Mouse (Mus musculus) limb, embryonic 12.5 days (tissue): ENCODE data around the gene Rbp1. TPM values are rescaled to one million over a fixed set of nuclear protein-coding genes. Genes with fewer than 3 reads are reported as not detected.

ENCODE experiments used
- ATAC-seq: fragments of 200-750 bp; cut with Nextera tagmentation; 2 replicates; pipeline ENCODE4 v1.8.0; 2017; ENCODE audit warnings: low read depth, moderate TSS enrichment; ENCODE audit not compliant: insufficient number of reproducible peaks, insufficient read depth, low FRiP score, low TSS enrichment
- H3K27ac ChIP-seq: fragments of 300-500 bp; sonication (generic); 2 replicates; pipeline ENCODE4 v1.5.1; 2016; ENCODE audit warnings: mild to moderate bottlenecking, moderate library complexity
- H3K27me3 ChIP-seq: fragments of 300-500 bp; sonication (generic); 2 replicates; pipeline ENCODE4 v1.6.1; 2016; ENCODE audit warnings: mild to moderate bottlenecking, moderate library complexity
- H3K36me3 ChIP-seq: fragments of 300-500 bp; sonication (generic); 2 replicates; pipeline ENCODE4 v1.6.1; 2016; ENCODE audit warnings: mild to moderate bottlenecking, moderate library complexity
- H3K4me1 ChIP-seq: fragments of 300-500 bp; sonication (generic); replicated peaks from 2 replicates; pipeline ENCODE4 v1.6.1; 2016
- H3K4me2 ChIP-seq: fragments of 300-500 bp; sonication (generic); 2 replicates; pipeline ENCODE4 v1.6.1; 2016; ENCODE audit warnings: mild to moderate bottlenecking, moderate library complexity
- H3K4me3 ChIP-seq: fragments of 300-500 bp; sonication (generic); replicated peaks from 2 replicates; pipeline ENCODE4 v1.5.1; 2016; ENCODE audit warnings: mild to moderate bottlenecking
- H3K9ac ChIP-seq: fragments of 300-500 bp; sonication (generic); replicated peaks from 2 replicates; pipeline ENCODE4 v1.6.1; 2016; ENCODE audit warnings: mild to moderate bottlenecking, moderate library complexity
- H3K9me3 ChIP-seq: fragments of 300-500 bp; sonication (generic); 2 replicates; pipeline ENCODE4 v1.6.1; 2016; ENCODE audit warnings: mild to moderate bottlenecking, moderate library complexity
- WGBS: fragments of 180-500 bp; shearing (Covaris S2); methylation state at CpG from one replicate; pipeline ENCODE4 v1.1.7; 2016; 5-methylcytosine and 5-hydroxymethylcytosine counted together
- polyA plus RNA-seq: library from polyadenylated mRNA; unstranded; fragments of >200 nt; fragmentation: Nextera tagmentation; extraction: Ambion mirVana; gene quantifications from 2 replicates; pipeline ENCODE4 v1.2.1, GENCODE M21; 2016

Gene Rbp1
- polyA plus RNA-seq, 1 experiment from 2014 or later: 34.9 TPM

DNA sequence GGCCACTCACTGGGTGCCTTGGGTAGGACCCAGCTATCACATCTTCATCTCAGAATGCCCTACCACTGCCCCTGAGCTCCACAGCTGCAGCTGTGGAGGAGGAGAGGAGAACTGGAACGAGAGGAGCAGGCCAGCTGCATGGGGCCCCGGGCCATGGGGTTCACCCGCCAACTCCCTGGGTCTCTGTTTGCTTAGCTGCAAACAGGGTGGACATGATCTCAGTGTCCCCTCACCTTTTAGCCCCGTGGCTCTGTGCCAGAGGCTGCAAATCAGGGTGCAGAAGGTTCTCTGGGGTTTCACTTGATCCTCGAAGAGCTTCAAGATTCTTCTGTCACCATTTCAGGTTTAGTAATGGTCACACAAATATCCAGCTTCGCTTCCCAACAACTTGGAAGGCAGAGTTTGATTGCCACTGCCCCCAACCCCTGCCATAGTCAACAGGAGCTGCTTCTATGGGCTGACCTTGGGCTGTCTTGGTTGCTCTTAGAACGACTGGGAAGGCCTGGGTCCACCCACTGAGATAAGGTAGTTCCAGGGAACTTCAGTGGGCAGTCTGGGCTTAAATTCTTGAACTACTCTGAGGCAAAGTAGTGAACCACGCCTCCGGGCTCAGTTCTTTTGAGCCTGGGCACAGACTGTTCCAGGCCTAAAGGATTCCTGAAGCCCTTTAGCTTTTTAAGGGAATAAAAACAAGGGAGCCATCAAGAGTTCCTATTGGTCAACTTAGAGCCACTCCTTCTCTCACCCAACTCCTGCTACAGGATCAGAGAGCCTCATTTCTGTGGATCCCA is 22.8 kb downstream of the Rbp1 start:
- Histone ChIP-seq H3K27me3 (no peaks in the 10 kb centered on the region), H3K4me3 (no peak overlapping the region), H3K27ac (no peak overlapping the region), H3K9me3 (no peaks in the 10 kb centered on the region), H3K9ac (no peak overlapping the region), H3K4me1 (no peaks in the 10 kb centered on the region), H3K36me3 (peaks cover 21% of the 10 kb centered on the region), H3K4me2 (no peak overlapping the region)
- 87% methylated on average over 9 of the region's 9 CpGs for WGBS
- no peak for ATAC-seq

DNA sequence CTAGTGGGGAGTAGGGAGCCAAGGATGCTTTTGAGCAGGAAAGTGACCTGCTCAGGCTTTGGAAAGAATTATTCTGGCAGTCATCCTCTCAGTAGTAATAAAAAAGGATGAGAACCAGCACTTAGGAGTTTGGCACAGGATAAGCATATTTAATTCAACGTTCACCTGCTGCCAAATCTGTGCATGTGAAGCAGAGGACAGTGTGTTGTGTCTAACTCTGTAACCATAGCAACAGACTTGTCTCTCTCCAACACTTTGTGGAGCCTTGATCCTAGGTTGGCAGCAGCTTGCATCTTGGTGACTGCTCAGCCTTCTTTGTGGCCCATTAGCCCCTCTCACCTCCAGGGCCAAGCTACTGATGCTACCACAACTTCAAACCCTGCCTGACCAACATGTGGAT is 28.2 kb downstream of the Rbp1 start:
- no peaks in the 10 kb centered on the region for H3K4me1 ChIP-seq
- H3K4me2 ChIP-seq: no peak overlapping the region
- no peaks in the 10 kb centered on the region for H3K9me3 ChIP-seq
- no peak for ATAC-seq
- H3K27me3 ChIP-seq: no peaks in the 10 kb centered on the region
- H3K9ac ChIP-seq: no peak overlapping the region
- H3K4me3 ChIP-seq: no peak overlapping the region
- WGBS: 83% methylated on average over 1 of the region's 1 CpGs
- H3K36me3 ChIP-seq: peaks cover 9% of the 10 kb centered on the region
- H3K27ac ChIP-seq: no peak overlapping the region

DNA sequence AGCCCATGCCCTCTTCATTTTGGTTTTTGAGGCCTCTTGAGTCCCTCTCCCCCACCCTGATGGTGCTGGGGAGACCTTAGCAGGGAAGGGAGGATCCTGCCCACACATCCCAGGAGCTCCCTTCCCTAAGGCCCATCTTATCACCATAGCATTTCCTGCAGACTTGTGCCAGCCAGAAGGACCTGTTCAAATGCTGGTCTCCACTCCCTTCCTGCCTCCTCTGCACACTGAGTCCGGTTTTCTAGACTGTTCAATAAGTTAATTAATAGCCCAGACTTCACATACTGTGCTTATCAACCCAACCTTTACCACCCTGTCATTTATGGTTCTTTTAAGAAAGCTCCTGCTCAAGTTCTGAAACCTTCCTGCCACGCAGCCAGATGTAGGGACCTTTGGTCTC is 43.9 kb downstream of the Rbp1 start:
- no peak overlapping the region for H3K4me2 ChIP-seq
- no peak for ATAC-seq
- no peaks in the 10 kb centered on the region for H3K27me3 ChIP-seq
- no peaks in the 10 kb centered on the region for H3K4me1 ChIP-seq
- no peak overlapping the region for H3K4me3 ChIP-seq
- H3K27ac ChIP-seq: no peak overlapping the region
- H3K36me3 ChIP-seq: no peaks in the 10 kb centered on the region
- 64% methylated on average over 2 of the region's 2 CpGs for WGBS
- no peak overlapping the region for H3K9ac ChIP-seq
- H3K9me3 ChIP-seq: no peaks in the 10 kb centered on the region

DNA sequence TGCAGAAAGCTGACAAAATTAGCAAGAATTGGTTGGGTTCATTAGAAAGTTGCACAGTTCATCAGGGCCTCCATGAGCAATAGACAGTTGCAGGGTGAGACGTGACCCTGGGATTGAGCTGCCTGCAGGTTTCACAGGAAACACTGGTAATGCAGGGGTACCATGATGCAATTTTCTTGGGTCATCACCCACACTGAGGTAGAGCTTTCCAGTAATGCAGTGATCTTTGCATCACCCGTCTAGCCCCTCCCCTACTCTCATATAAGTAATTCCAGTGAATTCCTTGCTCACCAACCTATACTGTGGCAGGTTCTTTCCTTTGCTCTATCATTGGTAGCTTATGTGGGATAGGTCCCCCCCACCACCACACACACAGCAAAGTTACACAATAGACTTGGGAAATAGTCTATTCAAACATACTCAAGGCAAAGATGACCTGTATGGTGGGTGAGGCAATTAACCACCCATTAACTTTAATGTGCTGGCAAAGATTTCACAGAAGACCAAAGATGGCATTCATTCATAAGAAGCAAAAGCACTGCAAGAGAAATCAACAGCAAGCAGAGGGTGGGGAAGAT is 57.5 kb downstream of the Rbp1 start:
- Histone ChIP-seq H3K4me3 (no peak overlapping the region), H3K27me3 (no peaks in the 10 kb centered on the region), H3K36me3 (no peaks in the 10 kb centered on the region), H3K27ac (no peak overlapping the region), H3K4me1 (no peaks in the 10 kb centered on the region), H3K9me3 (no peaks in the 10 kb centered on the region), H3K4me2 (no peak overlapping the region), H3K9ac (no peak overlapping the region)
- ATAC-seq: no peak
- 83% methylated on average over 2 of the region's 2 CpGs for WGBS

DNA sequence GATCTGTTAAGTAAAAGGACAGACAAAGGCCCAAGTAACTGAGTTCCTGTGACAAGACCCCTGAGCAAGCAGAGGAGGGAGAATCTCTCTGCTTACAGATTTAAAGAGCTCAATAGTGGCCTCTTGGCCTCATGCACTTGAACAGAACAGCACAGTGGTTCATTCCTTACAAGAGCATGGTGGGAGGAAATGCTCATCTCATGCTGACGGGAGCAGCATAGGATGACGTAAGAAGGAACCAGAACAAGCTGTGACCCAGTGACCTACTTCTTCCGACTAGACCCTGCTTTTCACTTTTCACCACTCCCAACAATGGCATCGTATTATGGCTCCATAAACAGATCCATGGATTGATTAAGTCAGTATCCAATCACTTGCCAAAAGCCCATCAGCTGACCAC is 59.5 kb downstream of the Rbp1 start:
- Histone ChIP-seq H3K4me2 (no peak overlapping the region), H3K36me3 (no peaks in the 10 kb centered on the region), H3K4me3 (no peak overlapping the region), H3K9me3 (no peaks in the 10 kb centered on the region), H3K27ac (no peak overlapping the region), H3K9ac (no peak overlapping the region), H3K27me3 (no peaks in the 10 kb centered on the region), H3K4me1 (no peaks in the 10 kb centered on the region)
- WGBS: 61% methylated on average over 4 of the region's 4 CpGs
- no peak for ATAC-seq

- ATAC-seq: no peak
- no peaks in the 10 kb centered on the region for H3K36me3 ChIP-seq
- H3K9ac ChIP-seq: no peak overlapping the region
- no peak overlapping the region for H3K4me3 ChIP-seq
- H3K4me1 ChIP-seq: peaks cover 2% of the 10 kb centered on the region; the same call in 1 of the 2 replicates
- H3K4me2 ChIP-seq: no peak overlapping the region
- H3K9me3 ChIP-seq: no peaks in the 10 kb centered on the region
- no peak overlapping the region for H3K27ac ChIP-seq
- WGBS: 79% methylated on average over 7 of the region's 7 CpGs
- no peaks in the 10 kb centered on the region for H3K27me3 ChIP-seq
Measured at GRCm38 (mm10) chr9:98485020-98485419, 62.3 kb downstream of the Rbp1 start.

- Histone ChIP-seq H3K27ac (no peak within 1 kb of the TSS), H3K4me3 (no peak within 1 kb of the TSS), H3K4me1 (peaks cover 6% of the 10 kb centered on the region; the same call in 1 of the 2 replicates), H3K9ac (no peak within 1 kb of the TSS), H3K27me3 (no peaks in the 10 kb centered on the region), H3K4me2 (no peak within 1 kb of the TSS), H3K36me3 (no peaks in the 10 kb centered on the region), H3K9me3 (no peaks in the 10 kb centered on the region)
- ATAC-seq: no peak
- 81% methylated on average over 3 of the region's 3 CpGs for WGBS
Measured at GRCm38 (mm10) chr9:98485815-98486214, 63.1 kb downstream of the Rbp1 start, which contains the start of gene Rbp2. Rbp2 (plus strand) TSS chr9:98486115.

DNA sequence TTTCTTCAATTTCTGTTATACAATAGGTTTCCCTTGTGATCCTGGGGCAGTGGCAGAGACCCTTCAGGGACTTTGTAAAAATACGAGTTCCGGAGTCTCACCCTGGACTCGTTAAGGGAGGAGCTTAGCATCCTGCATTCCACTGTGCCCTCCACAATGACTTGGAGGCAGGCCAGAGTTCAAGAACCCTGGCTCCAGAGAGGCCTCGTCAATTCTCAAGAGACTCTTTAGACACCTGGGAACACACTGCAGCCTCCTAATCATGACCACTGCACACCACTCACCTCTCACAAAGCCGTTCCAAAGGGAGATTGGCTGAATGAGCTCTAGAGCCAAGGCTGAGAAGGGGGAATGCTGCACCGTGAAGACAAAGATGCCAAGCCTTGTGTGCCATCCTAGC is 64.5 kb downstream of the Rbp1 start:
- WGBS: 59% methylated on average over 6 of the region's 6 CpGs
- no peak for ATAC-seq
- H3K27ac ChIP-seq: no peak overlapping the region

DNA sequence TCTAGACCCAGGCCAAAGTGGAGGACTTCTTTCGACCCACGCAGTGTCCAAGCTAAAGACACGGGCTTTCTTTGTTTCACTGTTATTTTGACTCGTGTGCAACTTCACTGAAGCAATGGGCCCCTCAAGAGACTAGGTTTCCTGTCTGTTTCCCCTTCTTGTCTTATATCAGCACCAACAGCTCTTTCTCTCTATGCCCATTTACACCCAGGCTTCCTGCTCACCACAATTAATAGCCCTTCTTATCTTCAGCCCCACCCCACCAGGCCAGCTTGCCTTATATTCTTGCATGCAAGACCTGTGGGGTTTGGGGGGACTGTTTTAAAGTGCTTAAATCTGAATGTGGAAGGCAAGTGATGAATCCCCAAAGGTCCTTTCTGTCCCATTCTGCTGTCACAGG is 66.8 kb downstream of the Rbp1 start:
- H3K27me3 ChIP-seq: no peaks in the 10 kb centered on the region
- no peak overlapping the region for H3K4me3 ChIP-seq
- no peak overlapping the region for H3K4me2 ChIP-seq
- no peak overlapping the region for H3K27ac ChIP-seq
- ATAC-seq: no peak
- no peaks in the 10 kb centered on the region for H3K36me3 ChIP-seq
- WGBS: 76% methylated on average over 4 of the region's 4 CpGs
- no peaks in the 10 kb centered on the region for H3K9me3 ChIP-seq
- peaks cover 6% of the 10 kb centered on the region; the same call in 1 of the 2 replicates for H3K4me1 ChIP-seq
- no peak overlapping the region for H3K9ac ChIP-seq

More for the DNA sequence above, 64.5 kb downstream of the Rbp1 start:
- no peaks in the 10 kb centered on the region for H3K9me3 ChIP-seq
- H3K36me3 ChIP-seq: no peaks in the 10 kb centered on the region
- H3K4me1 ChIP-seq: peaks cover 6% of the 10 kb centered on the region; the same call in 1 of the 2 replicates
- H3K4me3 ChIP-seq: no peak overlapping the region
- no peak overlapping the region for H3K4me2 ChIP-seq
- no peaks in the 10 kb centered on the region for H3K27me3 ChIP-seq
- no peak overlapping the region for H3K9ac ChIP-seq

DNA sequence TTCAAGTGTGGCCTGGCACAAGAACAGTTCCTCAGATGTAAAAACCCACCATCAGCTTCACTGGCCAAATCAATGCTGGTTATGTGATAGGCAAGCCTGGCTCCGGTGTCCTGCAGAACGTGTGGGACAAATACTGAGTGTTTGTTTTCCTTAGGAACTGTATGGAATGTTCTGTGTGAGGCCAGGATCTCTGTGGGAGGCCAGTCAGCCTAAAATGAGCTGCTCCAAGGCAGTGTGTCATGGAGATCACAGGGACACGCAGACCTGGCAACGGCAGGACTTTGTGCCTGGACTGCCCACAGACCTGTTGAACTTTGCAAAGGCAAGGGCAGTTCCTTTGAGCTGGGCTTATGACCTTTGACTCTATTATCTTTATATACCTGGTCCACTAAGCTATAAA is 67.4 kb downstream of the Rbp1 start:
- H3K36me3 ChIP-seq: no peaks in the 10 kb centered on the region
- WGBS: 43% methylated on average over 4 of the region's 4 CpGs
- H3K4me3 ChIP-seq: no peak overlapping the region
- no peak overlapping the region for H3K4me2 ChIP-seq
- ATAC-seq: no peak
- no peak overlapping the region for H3K27ac ChIP-seq
- peaks cover 6% of the 10 kb centered on the region; the same call in 1 of the 2 replicates for H3K4me1 ChIP-seq
- no peaks in the 10 kb centered on the region for H3K9me3 ChIP-seq
- H3K27me3 ChIP-seq: no peaks in the 10 kb centered on the region
- no peak overlapping the region for H3K9ac ChIP-seq

- no peak overlapping the region for H3K4me3 ChIP-seq
- no peaks in the 10 kb centered on the region for H3K9me3 ChIP-seq
- H3K9ac ChIP-seq: no peak overlapping the region
- peaks cover 6% of the 10 kb centered on the region; the same call in 1 of the 2 replicates for H3K4me1 ChIP-seq
- H3K27ac ChIP-seq: no peak overlapping the region
- H3K27me3 ChIP-seq: no peaks in the 10 kb centered on the region
- 82% methylated on average over 5 of the region's 5 CpGs for WGBS
- no peak for ATAC-seq
- no peak overlapping the region for H3K4me2 ChIP-seq
- H3K36me3 ChIP-seq: no peaks in the 10 kb centered on the region
Measured at GRCm38 (mm10) chr9:98491071-98491470, 68.3 kb downstream of the Rbp1 start.
